In the genomic region with DNA sequence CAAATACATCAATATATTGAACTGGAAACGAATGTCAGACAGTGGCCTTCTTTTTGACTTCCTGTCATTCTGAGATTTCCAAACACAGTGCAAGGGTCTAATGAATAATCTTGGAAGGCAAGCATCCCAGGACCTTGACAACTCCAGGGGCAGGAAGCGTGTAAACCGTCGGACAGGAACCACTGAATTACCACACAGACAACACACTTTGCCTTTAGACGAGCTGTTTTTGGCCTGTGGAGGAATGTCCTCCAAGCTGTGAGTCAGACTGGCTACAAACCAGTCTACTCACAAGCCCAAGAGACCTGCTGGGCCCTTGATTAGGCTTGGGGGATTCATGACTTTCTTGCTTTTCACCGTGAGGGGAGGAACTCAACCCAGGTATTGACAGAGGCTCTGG, we compare ENCODE assay signal across 20 mouse cellular contexts. TPM values are rescaled to one million over a fixed set of nuclear protein-coding genes. Genes with fewer than 3 reads are reported as not detected.
DNase-seq lines count a peak whose midpoint lies in the region; ATAC-seq and TF ChIP-seq lines count a peak whose summit lies in the region.
"Had no signal": no experiment of that assay in that cellular context is flagged by ENCODE, and none has a peak within 500 bp of the region (broad histone marks: within the 10 kb centered on the region; RNA-seq: fewer than 3 reads in every experiment).

No protein-coding gene starts in this region.

- TF ChIP-seq CTCF in liver, postnatal 0 days (IDR thresholded peaks at IDR 0.05; ENCODE audit: low read depth), result no peak
- TF ChIP-seq CTCF in Patski (IDR thresholded peaks at IDR 0.05), result no peak

- H3K4me1 ChIP-seq in liver, embryonic 11.5 days (replicated peaks; ENCODE audit: control insufficient read depth, insufficient read depth, low read length), result no peaks in the 10 kb centered on the region; the same call in 1 of the 2 replicates
- H3K4me1 ChIP-seq in liver, postnatal 0 days (ENCODE audit: insufficient read depth), result peaks cover 7% of the 10 kb centered on the region; the same call in 1 of the 2 replicates
- H3K4me1 ChIP-seq in ES-E14 (ENCODE audit: control insufficient read depth in 2 of 2, insufficient read depth in 2 of 2, low read length in 2 of 2, poor library complexity in 1 of 2), result no peaks in the 10 kb centered on the region; a peak in 1 of 4 replicates
- no peaks in the 10 kb centered on the region; the same call in 1 of the 2 replicates for H3K4me1 ChIP-seq in liver, embryonic 16.5 days (ENCODE audit: control insufficient read depth, low read depth, low read length)
- peaks cover 23% of the 10 kb centered on the region for H3K4me1 ChIP-seq in embryonic facial prominence, embryonic 10.5 days

- no peak overlapping the region for H3K27ac ChIP-seq in liver, embryonic 11.5 days (ENCODE audit: low read depth, low read length)
- H3K27ac ChIP-seq in liver, postnatal 0 days (ENCODE audit: low read depth), result no peak overlapping the region
- H3K27ac ChIP-seq in ES-E14 (ENCODE audit: insufficient read depth, low read depth, low read length, poor library complexity, severe bottlenecking), result peak overlapping the region; percentile 22; the same call in 1 of the 2 replicates
- H3K27ac ChIP-seq in liver, embryonic 16.5 days (ENCODE audit: low read length), result no peak overlapping the region
- H3K27ac ChIP-seq in embryonic facial prominence, embryonic 10.5 days (replicated peaks), result no peak overlapping the region
- H3K27ac ChIP-seq: kidney, postnatal 0 days; limb, embryonic 10.5 days had no signal

- DNase-seq in liver, embryonic 11.5 days (ENCODE audit: low spot score), result no peak
- no peak for DNase-seq in liver, postnatal 0 days
- DNase-seq in ES-E14 (ENCODE audit: low read depth, low spot score), result no peak
- peak; percentile 79 for DNase-seq in Patski (ENCODE audit: low read depth, low spot score)
- no peak for DNase-seq in embryonic facial prominence, embryonic 10.5 days (ENCODE audit: low spot score)
- no peak for DNase-seq in right cerebral cortex, postnatal 4 days
- DNase-seq: adrenal gland, adult 2 months; cerebellum, adult 9-11 months; forebrain, postnatal 0 days; lung, postnatal 36 days; right cerebral cortex, adult 18-20 months; spleen, adult 18-20 months had no signal

- H3K9me3 ChIP-seq in liver, embryonic 11.5 days (ENCODE audit: control insufficient read depth, low read length), result no peaks in the 10 kb centered on the region
- H3K9me3 ChIP-seq in liver, postnatal 0 days (ENCODE audit: low read length), result no peaks in the 10 kb centered on the region
- no peaks in the 10 kb centered on the region for H3K9me3 ChIP-seq in ES-E14 (ENCODE audit: control insufficient read depth, insufficient read depth, low read depth, low read length)
- H3K9me3 ChIP-seq in liver, embryonic 16.5 days (replicated peaks; ENCODE audit: control insufficient read depth, low read length), result no peaks in the 10 kb centered on the region
- H3K9me3 ChIP-seq in embryonic facial prominence, embryonic 10.5 days, result no peaks in the 10 kb centered on the region
- H3K9me3 ChIP-seq: G1E; limb, embryonic 10.5 days had no signal

- WGBS in liver, embryonic 11.5 days, result 55% methylated on average over 6 of the region's 6 CpGs
- 29% methylated on average over 6 of the region's 6 CpGs for WGBS in liver, postnatal 0 days (ENCODE audit: insufficient replicate concordance)
- 31% methylated on average over 6 of the region's 6 CpGs for WGBS in liver, embryonic 16.5 days (ENCODE audit: insufficient replicate concordance)
- WGBS in embryonic facial prominence, embryonic 10.5 days, result 73% methylated on average over 6 of the region's 6 CpGs

- ATAC-seq in liver, embryonic 11.5 days (replicated peaks; ENCODE audit: low FRiP score), result no peak
- no peak for ATAC-seq in liver, postnatal 0 days
- ATAC-seq in Patski, result peak; percentile 77
- ATAC-seq in liver, embryonic 16.5 days (ENCODE audit: low read depth), result no peak
- ATAC-seq: forebrain, postnatal 0 days; inflammation-experienced regulatory T-cells, adult 6 months had no signal

- TF ChIP-seq EP300 in liver, postnatal 0 days (IDR thresholded peaks at IDR 0.05; ENCODE audit: low read depth), result no peak

- H3K36me3 ChIP-seq in liver, embryonic 11.5 days (ENCODE audit: control insufficient read depth, insufficient read depth, low read length), result no peaks in the 10 kb centered on the region
- H3K36me3 ChIP-seq in liver, postnatal 0 days (replicated peaks; ENCODE audit: insufficient read depth, low read length), result no peaks in the 10 kb centered on the region
- H3K36me3 ChIP-seq in ES-E14 (ENCODE audit: control insufficient read depth, insufficient read depth, low read length, poor library complexity, severe bottlenecking), result no peaks in the 10 kb centered on the region
- H3K36me3 ChIP-seq in liver, embryonic 16.5 days (ENCODE audit: control insufficient read depth, insufficient read depth), result no peaks in the 10 kb centered on the region
- no peaks in the 10 kb centered on the region for H3K36me3 ChIP-seq in embryonic facial prominence, embryonic 10.5 days (replicated peaks)
- H3K36me3 ChIP-seq: G1E; limb, embryonic 10.5 days had no signal

- POLR2A ChIA-PET in Patski (lab: Charles Lee), result no interaction called here

- H3K9ac ChIP-seq in liver, embryonic 11.5 days (ENCODE audit: low read depth, low read length), result no peak overlapping the region
- H3K9ac ChIP-seq in liver, postnatal 0 days (replicated peaks), result no peak overlapping the region
- H3K9ac ChIP-seq in ES-E14 (ENCODE audit: insufficient read depth, low read depth, low read length, poor library complexity, severe bottlenecking), result no peak overlapping the region
- H3K9ac ChIP-seq in liver, embryonic 16.5 days (ENCODE audit: low read depth, low read length), result no peak overlapping the region
- H3K9ac ChIP-seq: forebrain, postnatal 0 days had no signal

- no peak overlapping the region for H3K4me3 ChIP-seq in liver, embryonic 11.5 days (ENCODE audit: low read depth, low read length)
- H3K4me3 ChIP-seq in liver, postnatal 0 days (ENCODE audit: low read depth, low read length), result no peak overlapping the region
- H3K4me3 ChIP-seq in ES-E14 (ENCODE audit: insufficient read depth in 1 of 2, low read depth in 1 of 2, low read length in 2 of 2, poor library complexity in 1 of 2, severe bottlenecking in 1 of 2), result no peak overlapping the region
- peak overlapping the region; percentile 0; the same call in 1 of the 2 replicates for H3K4me3 ChIP-seq in liver, embryonic 16.5 days (ENCODE audit: low read depth, low read length)
- H3K4me3 ChIP-seq in embryonic facial prominence, embryonic 10.5 days, result no peak overlapping the region
- H3K4me3 ChIP-seq: limb, embryonic 10.5 days had no signal

- in situ Hi-C loops in ES-E14 (cut with MboI; ENCODE audit: low sequenced_read_pairs in 2 of 2, unreplicated experiment in 2 of 2) (no loop called here), Patski (cut with MboI; ENCODE audit: low pct_unique_long_range_greater_than_20kb) (no loop called here)

- peak overlapping the region; percentile 38; the same call in 1 of the 2 replicates for H3K4me2 ChIP-seq in liver, embryonic 11.5 days
- H3K4me2 ChIP-seq in liver, postnatal 0 days (ENCODE audit: low read depth, low read length), result no peak overlapping the region
- H3K4me2 ChIP-seq in liver, embryonic 16.5 days (ENCODE audit: low read depth, low read length), result peak overlapping the region; percentile 12; the same call in 1 of the 2 replicates

- no peaks in the 10 kb centered on the region for H3K27me3 ChIP-seq in liver, embryonic 11.5 days (replicated peaks; ENCODE audit: control insufficient read depth, insufficient read depth, low read length)
- H3K27me3 ChIP-seq in liver, postnatal 0 days (ENCODE audit: insufficient read depth, low read length), result no peaks in the 10 kb centered on the region
- no peaks in the 10 kb centered on the region for H3K27me3 ChIP-seq in Patski
- no peaks in the 10 kb centered on the region for H3K27me3 ChIP-seq in liver, embryonic 16.5 days (ENCODE audit: control insufficient read depth, insufficient read depth, low read depth, low read length)
- H3K27me3 ChIP-seq in embryonic facial prominence, embryonic 10.5 days (replicated peaks; ENCODE audit: low read depth, poor library complexity, severe bottlenecking), result no peaks in the 10 kb centered on the region

- CTCF ChIA-PET in Patski (lab: Charles Lee), result no interaction called here

TF ChIP-seq in ES-E14, 5 proteins besides CTCF, POLR2A, EP300 and RAD21 (continues in another document):
- TF ChIP-seq ZC3H11A (IDR thresholded peaks at IDR 0.05; ENCODE audit: borderline replicate concordance, low read depth, low read length), result no peak
- no peak for TF ChIP-seq HCFC1 (IDR thresholded peaks at IDR 0.05; ENCODE audit: borderline replicate concordance, insufficient read depth, low read length)

RNA-seq across cellular contexts. Expression of a gene that starts 1.9 kb away (rescaled TPM):
- 6.6 and 8.5 TPM in 2 replicates for polyA plus RNA-seq in liver, embryonic 11.5 days (2014; fragmentation: Nextera tagmentation; extraction: Ambion mirVana)
- polyA plus RNA-seq in liver, postnatal 0 days (2015; fragmentation: Nextera tagmentation; extraction: Ambion mirVana), result 0.45 and 0.48 TPM in 2 replicates
- total RNA-seq in ES-E14 (2012; rRNA removed), result 0.63 and 3.3 TPM in 2 replicates
- 0.22 TPM for polyA plus RNA-seq in Patski (2021)
- 10.3 and 14.0 TPM in 2 replicates for polyA plus RNA-seq in liver, embryonic 16.5 days (2015; fragmentation: Nextera tagmentation; extraction: Ambion mirVana)
- 0.34 and 0.69 TPM in 2 replicates for polyA plus RNA-seq in embryonic facial prominence, embryonic 10.5 days (2016; fragmentation: Nextera tagmentation; extraction: Ambion mirVana)
- total RNA-seq: adrenal gland, adult 2 months; gastrocnemius, adult 18-20 months; heart, adult 18-20 months had no signal
- polyA plus RNA-seq: adrenal gland, adult 2 months; G1E; inflammation-experienced regulatory T-cells, adult 6 months; neural tube, embryonic 11.5 days had no signal

RNA-seq across cellular contexts. Expression of a gene that starts 28.9 kb away (rescaled TPM):
- polyA plus RNA-seq in liver, embryonic 11.5 days (2014; fragmentation: Nextera tagmentation; extraction: Ambion mirVana), result 0.27 and 0.63 TPM in 2 replicates
- polyA plus RNA-seq in liver, postnatal 0 days (2015; fragmentation: Nextera tagmentation; extraction: Ambion mirVana), result 0.12 TPM in 1 of 2 replicates, not detected in the other
- total RNA-seq in ES-E14 (2012; rRNA removed), result 1.4 and 1.5 TPM in 2 replicates
- 0.24 TPM for polyA plus RNA-seq in Patski (2021)
- 0.08 and 0.09 TPM in 2 replicates for polyA plus RNA-seq in liver, embryonic 16.5 days (2015; fragmentation: Nextera tagmentation; extraction: Ambion mirVana)
- 0.90 and 1.2 TPM in 2 replicates for polyA plus RNA-seq in embryonic facial prominence, embryonic 10.5 days (2016; fragmentation: Nextera tagmentation; extraction: Ambion mirVana)
- total RNA-seq: gastrocnemius, adult 18-20 months had no signal
- polyA plus RNA-seq: adrenal gland, adult 2 months; inflammation-experienced regulatory T-cells, adult 6 months had no signal

RNA-seq across cellular contexts. Expression of a gene that starts 29.1 kb away (rescaled TPM):
- polyA plus RNA-seq in liver, embryonic 11.5 days (2014; fragmentation: Nextera tagmentation; extraction: Ambion mirVana), result 40.4 and 41.5 TPM in 2 replicates
- 7.3 and 8.6 TPM in 2 replicates for polyA plus RNA-seq in liver, postnatal 0 days (2015; fragmentation: Nextera tagmentation; extraction: Ambion mirVana)
- 50.0 and 54.7 TPM in 2 replicates for total RNA-seq in ES-E14 (2012; rRNA removed)
- 37.2 TPM for polyA plus RNA-seq in Patski (2021)
- 11.4 and 11.6 TPM in 2 replicates for polyA plus RNA-seq in liver, embryonic 16.5 days (2015; fragmentation: Nextera tagmentation; extraction: Ambion mirVana)
- polyA plus RNA-seq in embryonic facial prominence, embryonic 10.5 days (2016; fragmentation: Nextera tagmentation; extraction: Ambion mirVana), result 28.5 and 32.4 TPM in 2 replicates

RNA-seq across cellular contexts. Expression of a gene that starts 40.7 kb away (rescaled TPM):
- 123 and 141 TPM in 2 replicates for polyA plus RNA-seq in liver, embryonic 11.5 days (2014; fragmentation: Nextera tagmentation; extraction: Ambion mirVana)
- polyA plus RNA-seq in liver, postnatal 0 days (2015; fragmentation: Nextera tagmentation; extraction: Ambion mirVana), result 22.1 and 30.7 TPM in 2 replicates
- 18.8 and 22.6 TPM in 2 replicates for total RNA-seq in ES-E14 (2012; rRNA removed)
- polyA plus RNA-seq in Patski (2021), result 240 TPM
- polyA plus RNA-seq in liver, embryonic 16.5 days (2015; fragmentation: Nextera tagmentation; extraction: Ambion mirVana), result 94.2 and 98.9 TPM in 2 replicates
- polyA plus RNA-seq in embryonic facial prominence, embryonic 10.5 days (2016; fragmentation: Nextera tagmentation; extraction: Ambion mirVana), result 29.1 and 31.7 TPM in 2 replicates
